Mouse (Mus musculus): Measurements from ENCODE around the gene Gm20498.

Gm20498 gene

DNA sequence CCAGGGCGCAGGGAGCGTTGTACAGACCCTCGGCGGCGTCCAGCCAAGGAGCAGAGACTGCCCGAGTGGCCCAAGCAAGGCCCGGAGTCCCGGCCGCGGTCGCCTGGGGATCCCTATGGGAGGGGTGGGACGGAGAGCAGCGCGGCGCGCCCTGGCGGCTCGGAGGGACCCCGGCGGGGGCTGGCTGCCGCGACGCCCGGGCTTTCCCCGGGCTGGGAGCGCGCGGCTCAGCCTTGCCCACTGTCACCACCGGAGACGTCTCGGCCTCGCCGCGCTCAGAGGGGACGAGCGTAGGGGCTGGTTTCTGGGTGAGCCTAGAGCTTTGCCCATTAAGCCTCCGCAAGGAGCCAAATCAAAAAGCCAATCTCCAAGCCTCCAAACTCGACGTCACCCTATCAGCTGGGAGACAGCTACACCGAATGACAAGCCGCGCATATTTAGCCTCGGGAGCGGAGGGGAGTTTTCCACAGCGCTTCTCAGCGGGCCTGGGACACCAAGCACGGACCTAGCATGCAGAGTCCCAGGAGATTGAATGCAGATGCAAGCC is 199.8 kb downstream of the Gm20498 start, which contains the start of gene Slc8a3:
Gene Slc8a3 (minus strand): TSS at position 306 of the 547 bp plus-strand sequence.
- peak; percentile 71 for DNase-seq (ENCODE audit: low spot score)

DNA sequence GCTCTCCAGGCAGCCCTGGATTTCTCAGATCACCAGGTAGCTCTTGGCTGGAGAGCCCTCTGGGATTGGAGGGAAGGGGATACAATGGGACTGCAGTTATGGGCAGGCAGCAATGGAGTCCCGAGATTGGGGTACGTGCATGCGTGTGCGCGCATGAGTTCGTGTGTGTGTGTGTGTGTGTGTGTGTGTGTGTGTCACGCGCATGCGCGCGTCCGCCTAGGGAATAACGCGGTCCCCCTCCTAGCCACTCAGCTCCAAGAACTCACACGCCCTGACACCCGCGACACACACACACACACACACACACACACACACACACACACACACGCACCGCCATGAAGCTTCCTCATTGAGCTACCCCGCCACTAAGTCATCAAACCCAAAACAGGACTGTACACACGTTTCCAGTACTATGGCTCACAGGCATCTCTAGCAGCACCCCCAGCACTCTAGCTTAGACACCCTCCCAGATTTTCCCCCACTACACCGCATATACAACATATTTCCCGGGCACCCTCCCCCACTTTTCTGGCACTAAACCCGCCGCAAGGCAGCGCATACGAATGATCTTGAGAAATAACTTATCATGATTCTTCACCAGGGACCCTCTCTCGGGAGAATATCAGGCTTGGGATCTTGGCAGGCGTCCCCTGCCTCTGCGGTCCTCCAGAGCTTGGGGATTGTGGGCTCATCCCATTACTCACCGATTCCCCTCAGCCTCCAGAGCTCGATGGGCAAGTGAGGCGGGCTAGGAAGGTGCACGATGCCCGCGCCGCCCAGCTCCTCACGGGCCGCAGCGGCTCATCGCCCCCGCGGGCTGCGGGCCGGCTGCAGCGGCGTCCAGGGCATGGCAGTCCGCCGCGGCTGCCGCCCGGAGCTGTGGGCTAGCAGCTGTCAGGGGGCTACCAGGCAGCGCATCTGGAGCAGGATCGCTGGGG is 200.5 kb downstream of the Gm20498 start:
- DNase-seq (ENCODE audit: low spot score), result peak; percentile 76

DNA sequence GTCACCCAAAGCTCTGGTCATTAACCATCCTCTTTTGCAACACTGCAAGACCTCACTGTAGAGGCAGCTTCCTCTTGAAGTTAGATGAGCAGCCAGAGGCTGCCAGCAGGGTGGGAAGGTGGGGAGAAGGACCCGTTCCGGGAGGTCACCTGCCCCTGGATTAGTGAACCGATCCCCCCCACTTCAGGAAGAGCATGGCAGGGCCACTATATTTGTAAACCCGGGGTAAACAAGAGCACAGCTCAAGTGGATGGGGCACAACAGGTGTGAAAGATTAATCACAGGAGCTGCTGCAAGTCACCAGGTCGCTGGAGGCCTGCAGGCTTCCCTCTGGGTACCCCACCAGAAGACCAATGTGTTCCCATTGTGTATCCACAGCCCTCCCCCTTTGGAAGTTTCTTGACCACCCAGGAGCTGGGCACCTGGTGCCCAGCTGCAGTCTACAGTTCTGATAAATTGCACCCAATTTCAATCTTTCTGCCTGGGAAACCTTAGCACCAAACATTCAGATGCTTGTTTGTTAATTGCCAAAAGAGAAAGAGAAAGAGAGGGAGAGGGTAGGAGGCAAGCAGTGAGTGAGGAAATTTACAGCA is 201.6 kb downstream of the Gm20498 start:
- DNase-seq (ENCODE audit: low spot score), result peak; percentile 14

DNA sequence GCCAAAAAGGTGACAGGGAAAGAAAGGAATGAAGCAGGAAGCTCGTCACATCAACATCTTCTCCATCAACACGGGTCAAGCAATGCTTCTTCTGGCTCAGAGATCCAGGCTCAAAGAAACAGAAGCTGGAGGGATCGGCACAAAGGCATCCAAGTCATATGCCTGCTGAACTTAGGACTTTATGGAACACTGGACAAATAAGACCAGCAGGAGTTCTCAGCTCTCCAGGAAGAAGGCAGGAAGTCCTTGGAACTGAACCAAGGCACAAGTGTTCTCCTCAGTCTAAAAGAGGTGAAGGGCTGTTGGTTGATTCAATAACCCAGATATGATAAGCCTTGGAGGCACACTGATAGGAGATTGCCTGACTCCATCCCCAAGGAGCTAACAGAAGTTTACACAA is 207.7 kb downstream of the Gm20498 start:
- no peak for DNase-seq (ENCODE audit: low spot score)

DNA sequence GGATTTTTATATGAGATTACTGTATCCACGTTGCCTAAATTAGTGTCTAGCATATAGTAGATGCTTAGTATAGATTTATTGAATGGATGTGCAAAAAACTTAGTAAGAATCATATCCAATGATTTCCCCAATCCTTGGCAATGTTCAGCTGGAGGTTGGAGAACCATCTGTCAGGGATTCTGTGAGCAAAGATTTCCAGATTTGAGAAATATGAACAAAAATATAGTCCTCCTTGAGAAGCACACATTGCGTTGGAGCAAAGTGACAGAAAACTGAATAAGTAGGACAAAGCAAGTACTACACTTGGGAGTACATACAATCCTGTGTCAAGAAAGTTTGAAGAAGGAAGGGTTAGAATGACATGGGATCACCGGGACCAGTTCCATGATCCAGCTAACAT is 208.6 kb downstream of the Gm20498 start:
- no peak for DNase-seq (ENCODE audit: low spot score)

DNA sequence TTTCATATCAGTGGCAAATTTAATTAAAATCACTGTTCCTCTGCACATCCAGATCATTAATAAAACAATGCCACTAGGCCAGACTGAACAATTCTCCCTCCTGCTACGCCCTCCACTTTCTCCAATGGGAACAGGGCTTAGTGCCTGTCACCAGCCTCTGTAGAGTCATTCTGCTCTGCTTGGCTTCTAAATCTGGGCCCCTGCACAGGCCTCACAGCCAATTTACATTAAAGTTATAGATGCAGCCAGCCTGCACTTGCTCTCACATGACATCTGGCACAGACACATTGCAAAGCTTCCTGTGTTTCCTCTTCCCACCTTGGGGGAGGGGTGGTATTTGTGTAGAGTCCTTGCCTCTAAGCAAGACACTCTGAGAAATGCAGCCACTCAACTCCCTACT is 211.7 kb downstream of the Gm20498 start:
- peak; percentile 15 for DNase-seq (ENCODE audit: low spot score)

DNA sequence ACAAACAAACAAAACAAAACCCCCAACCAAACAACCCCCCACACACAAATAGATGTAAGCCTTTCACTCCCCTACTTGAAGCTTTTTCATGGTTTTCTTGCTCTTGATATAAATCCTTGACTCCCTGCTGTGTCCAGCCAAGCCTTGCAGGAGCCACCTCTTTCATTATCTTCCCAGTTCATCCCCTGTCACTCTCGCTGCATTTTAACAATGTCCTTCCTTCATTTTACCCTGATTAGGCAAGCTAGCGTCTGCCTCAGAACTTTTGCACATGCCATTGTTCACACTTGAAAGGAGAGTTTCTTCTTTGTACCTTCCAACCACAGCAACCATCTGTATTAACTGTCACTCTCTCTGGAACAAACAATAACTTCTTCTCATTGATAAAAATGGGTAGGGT is 214.9 kb downstream of the Gm20498 start:
- peak; percentile 41 for DNase-seq (ENCODE audit: low spot score)

DNA sequence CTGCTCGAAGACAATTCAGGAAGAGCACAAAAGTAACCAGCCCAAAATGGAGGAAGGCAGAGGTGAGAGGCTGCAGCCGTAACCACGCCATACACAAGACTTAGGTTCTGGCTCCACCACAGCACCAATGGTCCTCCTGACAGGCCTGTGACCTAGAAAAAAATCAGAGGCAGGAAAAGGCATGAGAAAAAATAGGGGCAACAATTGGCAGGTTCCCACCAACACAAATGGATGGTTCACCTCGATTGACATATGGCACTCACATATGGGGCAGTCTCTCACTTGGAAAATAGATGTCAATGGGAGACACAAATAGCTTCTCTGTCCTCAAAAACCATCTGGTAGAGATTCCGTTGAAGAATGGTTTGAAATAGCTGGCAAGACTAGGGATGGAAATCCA is 216.8 kb downstream of the Gm20498 start:
- no peak for DNase-seq (ENCODE audit: low spot score)
